Mouse (Mus musculus) midbrain, embryonic 11.5 days (tissue): Measurements from ENCODE around the gene Mapk8ip1. TPM values are rescaled to one million over a fixed set of nuclear protein-coding genes. Genes with fewer than 3 reads are reported as not detected.

Experiments
- ATAC-seq: fragments of 200-750 bp; cut with Nextera tagmentation; 2 replicates; pipeline ENCODE4 v1.8.0; 2017; ENCODE audit warnings: moderate TSS enrichment, moderate library complexity; ENCODE audit not compliant: low FRiP score
- DNase-seq: peaks from one replicate; pipeline ENCODE4 v3.0.0; 2015; ENCODE audit warnings: low spot score; ENCODE audit errors: missing footprints
- H3K27ac ChIP-seq: fragments of 300-500 bp; sonication (generic); 2 replicates; pipeline ENCODE4 v1.5.1; 2014; ENCODE audit warnings: low read depth, low read length
- H3K27me3 ChIP-seq: fragments of 300-500 bp; sonication (generic); 2 replicates; pipeline ENCODE4 v1.6.1; 2014; ENCODE audit warnings: mild to moderate bottlenecking, low read length, moderate library complexity, mixed read lengths; ENCODE audit not compliant: control insufficient read depth, insufficient read depth
- H3K36me3 ChIP-seq: fragments of 300-500 bp; sonication (generic); 2 replicates; pipeline ENCODE4 v1.6.1; 2014; ENCODE audit warnings: mild to moderate bottlenecking, low read length, moderate library complexity, mixed read lengths; ENCODE audit not compliant: control insufficient read depth, insufficient read depth
- H3K4me1 ChIP-seq: fragments of 300-500 bp; sonication (generic); 2 replicates; pipeline ENCODE4 v1.6.1; 2014; ENCODE audit warnings: low read length; ENCODE audit not compliant: control insufficient read depth, insufficient read depth
- H3K4me2 ChIP-seq: fragments of 300-500 bp; sonication (generic); 2 replicates; pipeline ENCODE4 v1.6.1; 2014; ENCODE audit warnings: mild to moderate bottlenecking, moderate library complexity
- H3K4me3 ChIP-seq: fragments of 300-500 bp; sonication (generic); 2 replicates; pipeline ENCODE4 v1.5.1; 2014; ENCODE audit warnings: low read depth, low read length
- H3K9ac ChIP-seq: fragments of 300-500 bp; sonication (generic); 2 replicates; pipeline ENCODE4 v1.6.1; 2014; ENCODE audit warnings: low read length
- H3K9me3 ChIP-seq: fragments of 300-500 bp; sonication (generic); 2 replicates; pipeline ENCODE4 v1.6.1; 2016; ENCODE audit warnings: low read length; ENCODE audit not compliant: control insufficient read depth
- WGBS: fragments of 180-500 bp; shearing (Covaris S2); extraction: QIAGEN DNeasy Blood & Tissue Kit; methylation state at CpG from one replicate; pipeline ENCODE4 v1.1.7; 2014; 5-methylcytosine and 5-hydroxymethylcytosine counted together
- polyA plus RNA-seq: library from polyadenylated mRNA; unstranded; fragments of >200 nt; fragmentation: Nextera tagmentation; extraction: Ambion mirVana; gene quantifications from 2 replicates; pipeline ENCODE4 v1.2.1, GENCODE M21; 2014

Mapk8ip1 gene
- 34.5 and 37.1 TPM in 2 replicates for polyA plus RNA-seq

GRCm38 (mm10) chr2:92401091-92401561, at the start of gene Mapk8ip1:
Gene Mapk8ip1 (minus strand): TSS chr2:92401263.
- Histone ChIP-seq H3K4me2 (peak within 1 kb of the TSS; percentile 97), H3K27ac (no peak within 1 kb of the TSS; the same call in 1 of the 2 replicates), H3K4me3 (peak within 1 kb of the TSS; percentile 75), H3K36me3 (no peaks in the 10 kb centered on the region), H3K9me3 (no peaks in the 10 kb centered on the region), H3K9ac (peak within 1 kb of the TSS; percentile 93), H3K27me3 (no peaks in the 10 kb centered on the region), H3K4me1 (peaks cover 22% of the 10 kb centered on the region)
- WGBS, result 1% methylated on average over 34 of the region's 59 CpGs
- ATAC-seq (peak; percentile 72), DNase-seq (peak; percentile 94)

GRCm38 (mm10) chr2:92447121-92447740, 46.2 kb upstream of the Mapk8ip1 start:
- no peaks in the 10 kb centered on the region for H3K36me3 ChIP-seq
- ATAC-seq (no peak), DNase-seq (peak; percentile 70)
- no peaks in the 10 kb centered on the region for H3K4me1 ChIP-seq
- H3K9ac ChIP-seq, result no peak overlapping the region
- H3K27ac ChIP-seq, result no peak overlapping the region
- no peaks in the 10 kb centered on the region for H3K9me3 ChIP-seq
- H3K4me3 ChIP-seq, result no peak overlapping the region
- H3K4me2 ChIP-seq, result no peak overlapping the region
- WGBS, result 67% methylated on average over 7 of the region's 7 CpGs
- no peaks in the 10 kb centered on the region for H3K27me3 ChIP-seq

GRCm38 (mm10) chr2:92446656-92447055, 45.6 kb upstream of the Mapk8ip1 start:
- WGBS, result 79% methylated on average over 8 of the region's 8 CpGs
- H3K9me3 ChIP-seq, result no peaks in the 10 kb centered on the region
- H3K4me1 ChIP-seq, result no peaks in the 10 kb centered on the region
- DNase-seq (peak; percentile 70), ATAC-seq (no peak)
- no peaks in the 10 kb centered on the region for H3K27me3 ChIP-seq
- no peak overlapping the region for H3K9ac ChIP-seq
- H3K27ac ChIP-seq, result no peak overlapping the region
- H3K36me3 ChIP-seq, result no peaks in the 10 kb centered on the region
- no peak overlapping the region for H3K4me3 ChIP-seq
- no peak overlapping the region for H3K4me2 ChIP-seq

- Histone ChIP-seq H3K9ac (no peak overlapping the region), H3K9me3 (no peaks in the 10 kb centered on the region), H3K36me3 (no peaks in the 10 kb centered on the region), H3K4me2 (no peak overlapping the region), H3K27ac (no peak overlapping the region), H3K4me1 (no peaks in the 10 kb centered on the region), H3K27me3 (no peaks in the 10 kb centered on the region), H3K4me3 (no peak overlapping the region)
- ATAC-seq (no peak), DNase-seq (peak; percentile 76)
- WGBS, result 38% methylated on average over 9 of the region's 9 CpGs
These were observed 44.8 kb upstream of the Mapk8ip1 start for GRCm38 (mm10) chr2:92445890-92446289.

GRCm38 (mm10) chr2:92444376-92444775, 43.3 kb upstream of the Mapk8ip1 start:
- Histone ChIP-seq H3K4me1 (no peaks in the 10 kb centered on the region), H3K4me3 (no peak overlapping the region), H3K9ac (no peak overlapping the region), H3K36me3 (no peaks in the 10 kb centered on the region), H3K27ac (no peak overlapping the region), H3K27me3 (no peaks in the 10 kb centered on the region), H3K9me3 (no peaks in the 10 kb centered on the region), H3K4me2 (no peak overlapping the region)
- DNase-seq, result peak; percentile 39
- no peak for ATAC-seq
- 43% methylated on average over 4 of the region's 4 CpGs for WGBS

- DNase-seq, result peak; percentile 39
- no peaks in the 10 kb centered on the region for H3K36me3 ChIP-seq
- no peak overlapping the region for H3K4me2 ChIP-seq
- no peaks in the 10 kb centered on the region for H3K27me3 ChIP-seq
- ATAC-seq, result no peak
- no peak overlapping the region for H3K27ac ChIP-seq
- H3K4me1 ChIP-seq, result no peaks in the 10 kb centered on the region
- H3K4me3 ChIP-seq, result no peak overlapping the region
- WGBS, result 82% methylated on average over 4 of the region's 4 CpGs
- no peak overlapping the region for H3K9ac ChIP-seq
- no peaks in the 10 kb centered on the region for H3K9me3 ChIP-seq
These were observed 42.2 kb upstream of the Mapk8ip1 start for GRCm38 (mm10) chr2:92443313-92443712.

- Histone ChIP-seq H3K9ac (no peak overlapping the region), H3K27ac (no peak overlapping the region), H3K27me3 (no peaks in the 10 kb centered on the region), H3K4me3 (no peak overlapping the region), H3K36me3 (no peaks in the 10 kb centered on the region), H3K4me1 (no peaks in the 10 kb centered on the region), H3K4me2 (no peak overlapping the region), H3K9me3 (no peaks in the 10 kb centered on the region)
- no peak for ATAC-seq
- 85% methylated on average over 12 of the region's 12 CpGs for WGBS
- peak; percentile 21 for DNase-seq
These were observed 41.4 kb upstream of the Mapk8ip1 start for GRCm38 (mm10) chr2:92442419-92443001.

- Histone ChIP-seq H3K36me3 (no peaks in the 10 kb centered on the region), H3K4me1 (no peaks in the 10 kb centered on the region), H3K9me3 (no peaks in the 10 kb centered on the region), H3K27ac (no peak overlapping the region), H3K4me2 (no peak overlapping the region), H3K9ac (no peak overlapping the region), H3K27me3 (no peaks in the 10 kb centered on the region), H3K4me3 (no peak overlapping the region)
- DNase-seq, result peak; percentile 53
- WGBS, result 65% methylated on average over 6 of the region's 6 CpGs
- no peak for ATAC-seq
These were observed 39.4 kb upstream of the Mapk8ip1 start for GRCm38 (mm10) chr2:92440432-92440831.

- DNase-seq (peak; percentile 44), ATAC-seq (no peak)
- Histone ChIP-seq H3K27me3 (no peaks in the 10 kb centered on the region), H3K4me2 (no peak overlapping the region), H3K4me1 (0 out of 2 replicates have a peak, but pooled peaks cover 2% of the 10 kb centered on the region), H3K9me3 (no peaks in the 10 kb centered on the region), H3K9ac (no peak overlapping the region), H3K27ac (no peak overlapping the region), H3K4me3 (no peak overlapping the region), H3K36me3 (no peaks in the 10 kb centered on the region)
- 60% methylated on average over 3 of the region's 3 CpGs for WGBS
These were observed 37.5 kb upstream of the Mapk8ip1 start for GRCm38 (mm10) chr2:92438567-92438966.
